Mouse (Mus musculus) embryo, embryonic 10 days (tissue): ENCODE measurements at regions not wholly inside any gene's neighbourhood (a gene's known extent, or its start where the extent isn't known, plus 50 kb on each side); places are given as distances from the start of the nearest gene placed in this dataset.
"Not testable (repeated sequence)": the region's sequence is repeated elsewhere in the genome, so short reads cannot be mapped to it uniquely, and the experiment has no call there.

Experiments
- DNase-seq: peaks from one replicate; pipeline ENCODE4 v3.0.0-alpha.2; 2015; ENCODE audit warnings: low spot score

GRCm38 (mm10) chr8:57383746-57384320 is 63.0 kb downstream of the Hand2 start:
- DNase-seq = peak; percentile 6

GRCm38 (mm10) chr8:57387627-57388026 is 66.8 kb downstream of the Hand2 start:
- DNase-seq = no peak

- no peak for DNase-seq
Measured at GRCm38 (mm10) chr8:57388579-57388978, 67.1 kb upstream of the Scrg1 start.

GRCm38 (mm10) chr8:57397999-57398635 is 57.6 kb upstream of the Scrg1 start:
- DNase-seq = no peak

GRCm38 (mm10) chr8:57400171-57400570 is 55.6 kb upstream of the Scrg1 start:
- DNase-seq = not testable (repeated sequence)

- DNase-seq = no peak
Measured at GRCm38 (mm10) chr8:57400776-57401631, 54.7 kb upstream of the Scrg1 start.

- no peak for DNase-seq
Measured at GRCm38 (mm10) chr8:57401661-57402060, 54.1 kb upstream of the Scrg1 start.

GRCm38 (mm10) chr8:57402200-57402599 is 53.5 kb upstream of the Scrg1 start:
- DNase-seq = no peak

- peak; percentile 26 for DNase-seq
Measured at GRCm38 (mm10) chr8:57403640-57404180, 52.0 kb upstream of the Scrg1 start.

GRCm38 (mm10) chr8:57405277-57405817 is 50.4 kb upstream of the Scrg1 start:
- DNase-seq = peak; percentile 51
